Mouse (Mus musculus): ENCODE measurements around the gene Etl4. TPM values are rescaled to one million over a fixed set of nuclear protein-coding genes. Genes with fewer than 3 reads are reported as not detected.
"Not testable (repeated sequence)": the region's sequence is repeated elsewhere in the genome, so short reads cannot be mapped to it uniquely, and the experiment has no call there.

The Etl4 gene
- polyA plus RNA-seq, 1 experiment from 2014 or later = 5.9 TPM

- Histone ChIP-seq H3K4me2 (no peak overlapping the region), H3K27me3 (replicated peaks) (no peaks in the 10 kb centered on the region), H3K4me1 (no peaks in the 10 kb centered on the region), H3K4me3 (no peak overlapping the region), H3K36me3 (no peaks in the 10 kb centered on the region), H3K27ac (no peak overlapping the region), H3K9ac (no peak overlapping the region), H3K9me3 (replicated peaks) (no peaks in the 10 kb centered on the region)
- WGBS (ENCODE audit: insufficient replicate concordance) = 48% methylated on average over 9 of the region's 9 CpGs
- no peak for ATAC-seq
Measured at GRCm38 (mm10) chr2:20654598-20655340, 745.2 kb downstream of the Etl4 start.

- no peak overlapping the region for H3K27ac ChIP-seq
- H3K9me3 ChIP-seq (replicated peaks) = no peaks in the 10 kb centered on the region
- H3K4me1 ChIP-seq = no peaks in the 10 kb centered on the region
- no peak overlapping the region for H3K4me2 ChIP-seq
- no peak overlapping the region for H3K9ac ChIP-seq
- H3K4me3 ChIP-seq = no peak overlapping the region
- 29% methylated on average over 2 of the region's 2 CpGs for WGBS (ENCODE audit: insufficient replicate concordance)
- ATAC-seq = no peak
- H3K36me3 ChIP-seq = no peaks in the 10 kb centered on the region
- H3K27me3 ChIP-seq (replicated peaks) = no peaks in the 10 kb centered on the region
Measured at GRCm38 (mm10) chr2:20655341-20655612, 745.7 kb downstream of the Etl4 start.

GRCm38 (mm10) chr2:20657856-20658255 is 748.3 kb downstream of the Etl4 start:
- no peaks in the 10 kb centered on the region for H3K36me3 ChIP-seq

GRCm38 (mm10) chr2:20661841-20662240 is 752.3 kb downstream of the Etl4 start:
- no peak overlapping the region for H3K4me3 ChIP-seq
- ATAC-seq = no peak
- no peaks in the 10 kb centered on the region for H3K4me1 ChIP-seq
- no peaks in the 10 kb centered on the region for H3K27me3 ChIP-seq (replicated peaks)
- no peak overlapping the region for H3K9ac ChIP-seq
- H3K36me3 ChIP-seq = no peaks in the 10 kb centered on the region
- H3K27ac ChIP-seq = no peak overlapping the region
- no peaks in the 10 kb centered on the region for H3K9me3 ChIP-seq (replicated peaks)
- WGBS (ENCODE audit: insufficient replicate concordance) = 86% methylated on average over 11 of the region's 11 CpGs
- H3K4me2 ChIP-seq = no peak overlapping the region

More at GRCm38 (mm10) chr2:20657856-20658255, 748.3 kb downstream of the Etl4 start:
- no peak overlapping the region for H3K9ac ChIP-seq
- no peak overlapping the region for H3K4me2 ChIP-seq
- no peak overlapping the region for H3K27ac ChIP-seq
- H3K27me3 ChIP-seq (replicated peaks) = no peaks in the 10 kb centered on the region
- no peak for ATAC-seq
- no peaks in the 10 kb centered on the region for H3K4me1 ChIP-seq
- no peak overlapping the region for H3K4me3 ChIP-seq
- H3K9me3 ChIP-seq (replicated peaks) = no peaks in the 10 kb centered on the region
- 60% methylated on average over 3 of the region's 3 CpGs for WGBS (ENCODE audit: insufficient replicate concordance)

- H3K4me1 ChIP-seq = no peaks in the 10 kb centered on the region
- 69% methylated on average over 3 of the region's 3 CpGs for WGBS (ENCODE audit: insufficient replicate concordance)
- H3K4me2 ChIP-seq = no peak overlapping the region
- no peak overlapping the region for H3K9ac ChIP-seq
- H3K4me3 ChIP-seq = no peak overlapping the region
- no peak for ATAC-seq
- H3K36me3 ChIP-seq = no peaks in the 10 kb centered on the region
- no peaks in the 10 kb centered on the region for H3K27me3 ChIP-seq (replicated peaks)
- H3K27ac ChIP-seq = no peak overlapping the region
- no peaks in the 10 kb centered on the region for H3K9me3 ChIP-seq (replicated peaks)
Measured at GRCm38 (mm10) chr2:20662696-20663095, 753.1 kb downstream of the Etl4 start.

GRCm38 (mm10) chr2:20665309-20665971 is 755.9 kb downstream of the Etl4 start:
- H3K9me3 ChIP-seq (replicated peaks) = no peaks in the 10 kb centered on the region

GRCm38 (mm10) chr2:20666051-20666478 is 756.5 kb downstream of the Etl4 start:
- WGBS (ENCODE audit: insufficient replicate concordance) = 38% methylated on average over 2 of the region's 2 CpGs
- H3K9ac ChIP-seq = no peak overlapping the region
- no peaks in the 10 kb centered on the region for H3K4me1 ChIP-seq
- no peak overlapping the region for H3K27ac ChIP-seq
- H3K4me2 ChIP-seq = no peak overlapping the region
- H3K9me3 ChIP-seq (replicated peaks) = no peaks in the 10 kb centered on the region
- H3K36me3 ChIP-seq = no peaks in the 10 kb centered on the region
- no peaks in the 10 kb centered on the region for H3K27me3 ChIP-seq (replicated peaks)
- no peak overlapping the region for H3K4me3 ChIP-seq
- ATAC-seq = no peak

More at GRCm38 (mm10) chr2:20665309-20665971, 755.9 kb downstream of the Etl4 start:
- 41% methylated on average over 4 of the region's 5 CpGs for WGBS (ENCODE audit: insufficient replicate concordance)
- Histone ChIP-seq H3K27me3 (replicated peaks) (no peaks in the 10 kb centered on the region), H3K4me2 (no peak overlapping the region), H3K36me3 (no peaks in the 10 kb centered on the region), H3K27ac (no peak overlapping the region), H3K9ac (no peak overlapping the region), H3K4me3 (no peak overlapping the region), H3K4me1 (no peaks in the 10 kb centered on the region)
- ATAC-seq = no peak

- WGBS (ENCODE audit: insufficient replicate concordance) = 74% methylated on average over 3 of the region's 3 CpGs
- H3K9me3 ChIP-seq (replicated peaks) = no peaks in the 10 kb centered on the region
- H3K27ac ChIP-seq = no peak overlapping the region
- H3K27me3 ChIP-seq (replicated peaks) = no peaks in the 10 kb centered on the region
- H3K4me1 ChIP-seq = no peaks in the 10 kb centered on the region
- no peak overlapping the region for H3K9ac ChIP-seq
- no peak overlapping the region for H3K4me3 ChIP-seq
- no peak for ATAC-seq
- H3K36me3 ChIP-seq = no peaks in the 10 kb centered on the region
- H3K4me2 ChIP-seq = no peak overlapping the region
Measured at GRCm38 (mm10) chr2:20667876-20668275, 758.3 kb downstream of the Etl4 start.

GRCm38 (mm10) chr2:20668276-20669030 is 758.9 kb downstream of the Etl4 start:
- H3K27me3 ChIP-seq (replicated peaks); H3K27ac ChIP-seq; ATAC-seq; H3K4me3 ChIP-seq; H3K4me2 ChIP-seq; H3K4me1 ChIP-seq; H3K9ac ChIP-seq; H3K36me3 ChIP-seq; H3K9me3 ChIP-seq (replicated peaks): not testable (repeated sequence)
- 72% methylated on average over 12 of the region's 12 CpGs for WGBS (ENCODE audit: insufficient replicate concordance)

GRCm38 (mm10) chr2:20669367-20669766 is 759.8 kb downstream of the Etl4 start:
- Histone ChIP-seq H3K9me3 (replicated peaks) (no peaks in the 10 kb centered on the region), H3K4me1 (no peaks in the 10 kb centered on the region), H3K4me3 (no peak overlapping the region), H3K27ac (no peak overlapping the region), H3K4me2 (no peak overlapping the region), H3K9ac (no peak overlapping the region), H3K27me3 (replicated peaks) (no peaks in the 10 kb centered on the region), H3K36me3 (no peaks in the 10 kb centered on the region)
- no peak for ATAC-seq
- WGBS (ENCODE audit: insufficient replicate concordance) = 69% methylated on average over 4 of the region's 4 CpGs

- Histone ChIP-seq H3K4me3 (no peak overlapping the region), H3K36me3 (no peaks in the 10 kb centered on the region), H3K9ac (no peak overlapping the region), H3K9me3 (replicated peaks) (no peaks in the 10 kb centered on the region), H3K4me2 (no peak overlapping the region), H3K4me1 (no peaks in the 10 kb centered on the region), H3K27ac (no peak overlapping the region), H3K27me3 (replicated peaks) (no peaks in the 10 kb centered on the region)
- ATAC-seq = no peak
- WGBS (ENCODE audit: insufficient replicate concordance) = 60% methylated on average over 13 of the region's 13 CpGs
Measured at GRCm38 (mm10) chr2:20671546-20672255, 762.1 kb downstream of the Etl4 start.

GRCm38 (mm10) chr2:20672281-20672680 is 762.7 kb downstream of the Etl4 start:
- Histone ChIP-seq H3K27me3 (replicated peaks) (no peaks in the 10 kb centered on the region), H3K36me3 (no peaks in the 10 kb centered on the region), H3K9me3 (replicated peaks) (no peaks in the 10 kb centered on the region), H3K4me1 (no peaks in the 10 kb centered on the region), H3K9ac (no peak overlapping the region), H3K4me2 (no peak overlapping the region), H3K27ac (no peak overlapping the region), H3K4me3 (no peak overlapping the region)
- WGBS (ENCODE audit: insufficient replicate concordance) = 79% methylated on average over 7 of the region's 7 CpGs
- no peak for ATAC-seq
